Mouse (Mus musculus) left cerebral cortex, postnatal 14 days (tissue): ENCODE results near the gene Oaz3. TPM values are rescaled to one million over a fixed set of nuclear protein-coding genes. Genes with fewer than 3 reads are reported as not detected.
A peak's percentile ranks its signal among the peaks of the same experiment; 100 is the strongest.

Experiments
- DNase-seq, 2 experiments: peaks; one replicate each; pipeline ENCODE4 v3.0.0; 2021 to 2022; ENCODE audit warnings: low spot score in 2 of 2, mixed read lengths in 1 of 2
- intact Hi-C: fragments of 180-260 bp; cut with DNase I; formaldehyde crosslinking; loops from one replicate; pipeline ENCODE4 v1.15.1; 2025
- total RNA-seq, 2 experiments: library from RNA; stranded (reverse); gene quantifications; 2 replicates each; pipeline ENCODE4 v1.2.3; 2021

Oaz3 gene
- total RNA-seq, 2 experiments from 2014 or later, result not detected

DNA sequence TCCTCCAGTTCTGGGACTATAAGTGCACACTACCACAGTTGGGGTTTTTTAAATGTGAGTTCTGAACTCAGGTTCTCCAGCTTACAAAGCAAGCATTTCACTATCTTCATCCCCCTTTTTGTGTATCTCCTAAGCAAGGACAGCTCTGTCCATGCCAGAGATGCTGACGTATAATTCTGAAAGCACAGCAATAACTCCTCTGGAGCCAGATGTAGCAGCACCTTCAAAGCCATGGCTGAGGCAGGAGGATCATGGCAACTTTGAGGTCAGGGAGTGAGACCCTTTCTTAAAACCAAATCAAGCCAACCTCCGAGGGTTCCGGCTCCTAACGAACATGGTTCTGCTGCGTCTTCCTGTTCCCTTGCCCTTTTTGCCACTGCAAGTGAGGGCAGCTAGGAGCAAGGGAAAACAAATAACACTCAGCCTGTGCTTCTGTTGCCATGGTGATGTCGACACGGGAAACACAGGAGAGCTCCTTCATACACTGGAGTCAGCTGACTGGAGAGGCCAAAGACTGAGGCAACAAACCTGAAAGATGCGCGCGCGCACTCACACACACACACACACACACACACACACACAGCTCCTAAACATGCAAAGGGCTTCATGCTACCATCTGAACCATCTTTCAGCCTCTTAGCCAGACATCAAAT is 20.3 kb upstream of the Oaz3 start:
- DNase-seq, result no peak
- intact Hi-C loops, result no loop called here

DNA sequence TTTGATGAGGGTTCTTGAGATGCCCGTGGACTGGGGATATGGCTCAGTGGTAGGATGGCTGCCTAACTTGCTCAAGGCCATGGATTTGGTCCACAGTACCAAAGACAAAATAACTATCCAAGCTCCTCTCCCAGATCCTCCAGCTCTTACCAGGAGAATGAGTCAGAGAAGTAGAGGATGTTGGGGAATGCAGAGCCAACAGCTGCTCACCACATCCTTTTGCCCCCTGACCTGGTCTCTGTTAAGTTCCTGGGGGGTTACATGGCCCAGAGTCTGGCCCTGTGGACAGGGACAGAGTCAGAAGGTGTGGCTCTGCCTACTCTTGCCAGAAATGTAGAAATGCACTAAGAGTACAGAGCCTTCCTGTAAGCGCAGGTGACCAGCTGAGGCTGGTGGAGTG is 16.1 kb upstream of the Oaz3 start:
- DNase-seq, result no peak
- intact Hi-C loops, result loop anchor here (5.0 kb wide), 2 partner anchors 127 to 142 kb away; no protein-coding TSS in a partner anchor

DNA sequence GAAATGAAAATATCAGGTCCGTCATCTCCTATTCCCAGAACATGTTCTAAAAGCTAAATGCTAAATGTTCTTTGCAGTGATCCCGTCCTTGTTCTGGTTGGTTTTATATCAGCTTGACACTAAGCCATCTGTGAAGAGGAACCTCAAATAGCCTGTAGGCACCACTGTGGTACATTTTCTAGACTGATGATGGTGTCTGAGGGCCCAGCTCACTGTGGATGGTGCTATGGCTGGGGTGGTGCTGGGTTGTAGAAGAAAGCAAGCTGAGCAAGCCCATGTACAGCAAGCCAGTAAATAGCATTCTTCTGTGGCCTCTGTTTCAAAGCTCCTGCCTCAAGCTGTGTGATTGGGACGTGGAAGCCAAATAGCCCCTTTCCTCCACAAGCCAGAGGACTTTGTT is 13.3 kb upstream of the Oaz3 start:
- intact Hi-C loops, result loop anchor here (5.0 kb wide), 2 partner anchors 130 to 145 kb away; no protein-coding TSS in a partner anchor
- no peak for DNase-seq

DNA sequence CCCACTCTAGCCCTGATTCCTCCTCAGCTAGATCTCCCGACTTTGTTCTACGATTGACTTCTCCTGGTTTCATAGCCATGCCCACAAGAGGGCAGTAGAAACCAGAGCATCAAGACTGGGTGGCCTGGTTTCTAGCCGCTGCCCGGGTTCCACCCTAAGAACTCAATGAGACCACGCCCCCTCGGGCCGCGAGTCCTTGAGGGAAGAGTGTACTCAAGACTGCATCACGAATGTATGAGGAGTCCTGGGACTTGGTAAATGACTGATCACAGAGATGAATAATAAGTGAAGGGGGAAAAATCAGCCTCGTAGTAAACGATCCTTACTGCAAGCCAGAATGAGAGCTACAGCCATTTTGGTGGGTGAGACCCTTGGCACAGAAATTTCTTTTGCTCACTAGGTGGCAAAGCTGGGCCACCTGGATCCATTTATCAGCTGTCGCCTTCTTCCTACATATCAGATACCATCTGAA is 12.8 kb upstream of the Oaz3 start:
- peak; percentile 88 to 90 for DNase-seq

DNA sequence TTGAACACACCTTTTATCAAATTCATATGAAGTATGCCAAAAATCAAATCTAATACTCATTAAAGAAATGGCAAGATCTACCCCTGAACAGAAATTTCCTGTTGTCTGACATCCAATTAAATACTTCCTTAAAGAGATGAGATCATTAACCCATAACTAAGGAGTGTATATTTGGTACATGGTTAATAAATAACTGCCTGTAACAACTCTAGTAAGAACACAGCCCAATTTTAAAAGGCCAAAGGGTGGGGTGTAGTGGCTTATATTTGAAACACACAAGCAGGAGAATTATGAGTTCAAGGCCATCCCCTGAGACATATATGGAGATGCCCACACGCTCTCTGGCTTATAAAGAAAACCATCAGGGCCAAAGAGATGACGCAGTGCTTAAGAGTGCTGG is 5.7 kb upstream of the Oaz3 start:
- DNase-seq, result no peak
- intact Hi-C loops, result no loop called here

More for the DNA sequence above, 12.8 kb upstream of the Oaz3 start:
- intact Hi-C loops, result loop anchor here (1.0 to 5.0 kb wide), 3 partner anchors 46 to 146 kb away; no protein-coding TSS in a partner anchor

DNA sequence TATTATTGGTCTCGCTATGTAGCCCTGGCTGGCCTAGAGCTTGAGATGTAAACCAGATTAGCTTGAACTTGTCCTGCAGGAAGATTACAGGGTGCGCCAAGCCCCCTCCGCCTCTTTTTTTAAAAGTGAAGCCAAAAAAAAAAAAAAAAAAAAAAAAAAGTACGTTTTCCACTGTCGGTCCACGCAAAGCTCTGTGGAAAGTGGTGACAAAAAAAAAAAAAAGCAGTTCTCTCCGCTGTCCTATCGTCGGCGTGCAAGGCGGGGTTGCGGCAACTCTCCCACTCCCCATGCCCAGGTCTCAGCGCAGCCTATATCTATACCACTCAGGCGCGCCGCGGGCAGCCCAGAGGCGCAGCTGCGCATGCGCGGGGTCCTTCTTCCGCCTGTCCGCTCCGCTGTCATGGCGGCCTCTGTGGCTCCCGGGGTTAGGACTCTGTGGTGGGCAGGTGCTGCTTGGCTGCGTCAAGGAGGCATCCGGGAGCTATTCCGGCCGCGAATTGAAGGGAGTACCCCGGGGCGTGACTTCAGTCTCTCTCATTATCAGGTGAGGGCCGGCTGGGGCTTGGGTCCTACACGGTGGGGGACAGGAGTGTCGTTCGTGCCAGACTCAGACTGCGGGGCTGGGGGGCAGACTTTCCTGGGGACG is 641 bp downstream of the Oaz3 start, which contains the start of gene Mrpl9:
Mrpl9 (plus strand) TSS at position 368 of the 646 bp plus-strand sequence.
- intact Hi-C loops, result loop anchor here (5.0 kb wide), 1 partner anchor 76 kb away; no protein-coding TSS in a partner anchor
- DNase-seq, result peak; percentile 92 to 98

DNA sequence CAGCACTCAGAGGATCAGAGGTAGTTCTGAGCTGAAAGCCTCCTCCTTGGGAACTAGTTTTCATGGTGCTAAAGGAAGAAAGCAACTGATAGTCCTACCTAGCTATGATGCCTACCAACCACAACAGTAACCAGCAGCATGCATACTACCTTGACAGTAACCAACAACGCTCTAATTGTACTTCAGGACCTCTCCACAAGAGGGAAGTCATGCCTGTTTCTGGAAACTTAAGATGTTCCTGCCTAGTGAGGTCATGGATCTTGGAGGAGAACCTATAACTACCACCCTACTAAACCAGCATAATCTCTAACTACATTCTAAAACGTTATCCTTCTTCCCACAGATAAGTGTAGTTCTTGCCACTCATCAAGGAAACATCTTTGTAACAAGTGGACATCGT is 2.5 kb downstream of the Oaz3 start:
- intact Hi-C loops, result loop anchor here (5.0 kb wide), 1 partner anchor 74 kb away; no protein-coding TSS in a partner anchor
- peak in 1 of 2 experiments; percentile 56 for DNase-seq

DNA sequence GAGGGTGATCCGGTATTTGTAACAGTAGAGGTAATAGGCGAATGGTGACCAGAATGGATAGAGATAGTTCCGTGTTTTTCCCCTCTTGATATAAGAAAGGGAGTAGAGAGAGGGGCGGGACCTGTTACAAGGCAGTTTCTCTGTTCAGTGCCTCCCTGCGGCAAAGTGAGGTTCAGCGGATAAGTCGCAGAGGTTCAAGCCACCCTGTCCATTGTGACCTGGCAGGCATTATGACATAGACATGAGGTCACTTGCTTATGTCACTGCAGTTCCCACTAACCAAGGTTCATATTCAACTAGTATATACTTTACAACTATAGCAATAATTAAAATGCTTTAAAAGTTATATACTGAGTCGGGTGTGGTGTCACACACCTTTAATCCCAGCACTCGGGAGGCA is 7.3 kb downstream of the Oaz3 start:
- DNase-seq, result no peak
- intact Hi-C loops, result no loop called here

DNA sequence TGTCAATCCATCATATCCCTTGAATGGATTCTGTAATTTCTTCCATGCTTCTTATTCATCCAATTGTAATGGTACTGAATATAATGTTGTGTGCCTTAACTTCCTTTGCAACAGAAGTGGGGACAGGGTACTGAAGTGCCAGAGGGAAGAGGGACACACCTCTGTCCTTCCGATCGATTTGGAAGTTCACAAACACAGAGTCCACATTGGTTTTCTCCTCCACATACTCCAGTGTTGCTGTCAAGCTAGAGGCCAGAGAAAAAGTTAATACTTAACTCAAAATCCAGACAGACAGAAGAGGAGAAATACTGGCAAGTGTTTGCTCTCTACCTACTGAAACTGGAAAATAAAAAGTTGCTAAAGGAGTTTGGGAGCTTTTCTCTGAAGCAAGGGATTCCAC is 9.4 kb downstream of the Oaz3 start:
- no peak for DNase-seq
- intact Hi-C loops, result no loop called here

DNA sequence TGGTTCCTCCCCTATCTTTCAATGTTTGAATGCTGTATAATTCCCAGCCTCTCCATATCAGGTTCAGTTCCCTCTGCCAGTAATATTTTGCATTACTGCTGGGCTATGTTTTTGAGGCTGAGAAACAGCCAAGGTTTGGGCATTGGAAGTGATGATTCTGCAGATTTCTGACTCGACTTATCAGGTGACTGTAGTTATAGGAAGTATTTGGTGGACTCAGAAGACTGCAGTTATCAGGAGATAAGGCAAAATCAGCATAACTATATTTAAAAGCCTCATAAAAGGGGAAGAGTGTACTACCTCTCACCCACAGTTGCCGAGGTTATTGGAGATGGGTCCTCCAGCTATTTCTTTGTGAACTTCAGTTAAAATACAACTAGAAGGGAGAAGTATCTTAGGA is 12.7 kb downstream of the Oaz3 start:
- no peak for DNase-seq
- intact Hi-C loops, result no loop called here

DNA sequence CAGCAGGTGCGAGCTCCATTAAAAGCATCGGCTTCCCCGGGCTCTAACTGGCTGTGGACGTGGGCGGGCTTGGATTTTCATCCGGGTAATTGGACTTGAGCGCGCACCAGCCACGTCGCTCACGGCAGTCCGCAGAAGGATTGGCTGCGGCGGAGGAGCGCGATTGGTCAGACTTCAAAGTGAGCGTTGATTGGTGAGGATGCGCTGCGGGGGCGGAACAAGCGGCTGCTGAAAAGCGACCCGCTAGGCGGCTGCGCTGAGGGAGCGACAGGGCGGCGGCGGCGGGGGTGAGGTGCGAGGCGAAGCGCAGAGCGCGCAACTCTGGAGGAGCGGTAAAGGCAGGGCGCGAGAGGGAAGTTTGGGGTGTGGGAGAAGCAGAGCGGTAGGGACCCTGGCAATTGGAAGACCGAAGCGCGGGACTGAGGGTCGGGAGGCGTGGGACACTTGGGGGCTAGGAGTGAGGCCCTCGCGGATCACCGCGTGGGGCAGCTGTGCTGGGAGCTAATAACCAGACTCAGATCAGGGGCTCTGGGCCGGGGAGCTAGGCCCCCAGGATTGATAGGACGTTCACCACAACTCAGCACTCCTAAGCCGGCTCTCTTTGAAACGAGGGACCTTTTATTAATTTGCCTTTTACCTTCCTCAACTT is 30.6 kb downstream of the Oaz3 start, which contains the start of gene Tdrkh:
Tdrkh (plus strand) TSS at position 243 of the 649 bp plus-strand sequence.
- intact Hi-C loops, result loop anchor here (2.0 kb wide), 1 partner anchor 46 kb away; no protein-coding TSS in a partner anchor

DNA sequence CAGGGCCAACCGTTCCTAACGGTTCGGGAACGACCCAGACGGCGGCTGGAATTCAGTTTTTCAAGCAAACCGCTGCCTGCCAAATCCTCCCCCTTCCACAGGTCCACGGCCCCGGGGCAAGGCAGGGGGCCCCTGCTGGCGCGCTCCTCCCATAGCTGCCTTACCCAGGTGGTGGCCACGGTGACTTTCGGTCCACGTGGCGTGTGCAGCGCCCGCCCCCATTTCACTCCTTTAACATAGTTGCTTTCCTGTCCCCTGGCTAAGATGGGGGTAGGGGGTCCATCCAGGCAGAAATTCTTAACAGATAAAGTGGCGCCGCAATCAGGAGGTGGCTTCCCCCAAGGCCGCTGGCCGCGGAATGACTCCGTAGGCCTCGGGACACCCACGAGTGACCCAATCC is 31.2 kb downstream of the Oaz3 start:
- intact Hi-C loops, result loop anchor here (2.0 kb wide), 1 partner anchor 46 kb away; no protein-coding TSS in a partner anchor
- peak in 1 of 2 experiments; percentile 12 for DNase-seq

More for the DNA sequence above, 30.6 kb downstream of the Oaz3 start, which contains the start of gene Tdrkh:
- peak; percentile 99 for DNase-seq

DNA sequence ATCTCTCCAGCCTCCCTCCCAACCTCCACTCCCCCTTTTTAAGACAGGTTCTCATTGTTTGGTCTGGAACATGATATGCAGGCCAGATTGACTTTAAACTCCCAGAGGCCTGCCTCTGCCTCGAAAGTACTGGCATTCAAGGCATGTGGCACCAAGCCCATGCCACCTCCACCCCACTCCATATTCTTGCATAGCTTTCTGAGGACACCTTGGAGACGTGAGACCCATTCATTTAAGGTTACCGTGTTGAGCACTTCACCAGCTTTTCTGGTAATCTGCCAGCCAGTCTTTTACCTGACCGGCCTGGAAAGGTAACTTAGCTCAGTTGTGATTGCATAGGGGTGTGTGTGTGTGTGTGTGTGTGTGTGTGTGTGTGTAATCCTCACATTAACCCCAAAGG is 38.2 kb downstream of the Oaz3 start:
- intact Hi-C loops, result no loop called here
- DNase-seq, result no peak

DNA sequence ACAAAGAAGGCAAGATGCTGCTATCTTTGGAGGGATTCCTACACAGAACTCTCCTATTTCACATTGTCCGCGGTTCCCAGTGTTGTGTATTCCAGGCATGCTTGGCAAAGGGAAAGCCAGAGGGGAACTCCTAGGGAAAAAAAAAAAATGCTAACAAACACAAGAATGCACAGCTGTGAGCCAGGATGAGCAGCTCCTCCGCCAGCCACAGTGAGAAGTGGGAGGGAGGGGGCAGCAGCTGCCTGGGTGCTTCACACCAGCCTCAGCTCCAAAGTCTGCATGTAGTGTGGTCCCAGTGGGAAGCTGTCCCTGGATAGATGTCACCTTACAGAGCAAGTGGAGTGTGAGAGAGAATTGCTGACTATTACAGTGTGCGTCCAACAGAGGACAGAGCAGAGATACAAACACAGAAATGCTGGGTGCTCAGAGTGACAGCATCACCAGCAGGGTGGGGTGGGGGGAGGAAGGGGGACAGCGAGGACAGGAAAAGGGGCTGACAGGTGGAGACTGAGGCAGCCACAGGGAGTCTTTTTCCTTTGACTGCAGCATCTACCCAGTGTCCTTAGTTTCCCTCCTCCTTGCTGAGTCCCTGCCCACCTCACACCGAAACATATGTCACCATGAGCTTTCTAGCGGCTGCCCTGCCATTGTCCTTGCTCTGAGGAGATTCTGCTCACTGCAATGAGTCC is 39.2 kb downstream of the Oaz3 start:
- intact Hi-C loops, result no loop called here

DNA sequence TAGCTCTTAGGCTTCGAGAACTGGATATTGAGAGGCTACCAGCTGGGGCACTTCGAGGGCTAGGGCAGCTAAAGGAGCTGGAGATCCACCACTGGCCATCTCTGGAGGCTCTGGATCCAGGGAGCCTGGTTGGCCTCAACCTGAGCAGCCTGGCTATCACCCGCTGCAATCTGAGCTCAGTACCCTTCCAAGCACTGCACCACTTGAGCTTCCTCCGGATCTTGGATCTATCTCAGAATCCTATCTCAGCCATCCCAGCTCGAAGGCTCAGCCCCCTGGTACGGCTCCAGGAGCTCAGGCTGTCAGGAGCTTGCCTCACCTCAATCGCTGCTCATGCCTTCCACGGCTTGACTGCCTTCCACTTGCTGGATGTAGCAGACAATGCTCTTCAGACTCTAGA is 41.3 kb downstream of the Oaz3 start:
- no peak for DNase-seq
- intact Hi-C loops, result no loop called here

More for the DNA sequence above, 39.2 kb downstream of the Oaz3 start:
- peak; percentile 51 to 81 for DNase-seq

DNA sequence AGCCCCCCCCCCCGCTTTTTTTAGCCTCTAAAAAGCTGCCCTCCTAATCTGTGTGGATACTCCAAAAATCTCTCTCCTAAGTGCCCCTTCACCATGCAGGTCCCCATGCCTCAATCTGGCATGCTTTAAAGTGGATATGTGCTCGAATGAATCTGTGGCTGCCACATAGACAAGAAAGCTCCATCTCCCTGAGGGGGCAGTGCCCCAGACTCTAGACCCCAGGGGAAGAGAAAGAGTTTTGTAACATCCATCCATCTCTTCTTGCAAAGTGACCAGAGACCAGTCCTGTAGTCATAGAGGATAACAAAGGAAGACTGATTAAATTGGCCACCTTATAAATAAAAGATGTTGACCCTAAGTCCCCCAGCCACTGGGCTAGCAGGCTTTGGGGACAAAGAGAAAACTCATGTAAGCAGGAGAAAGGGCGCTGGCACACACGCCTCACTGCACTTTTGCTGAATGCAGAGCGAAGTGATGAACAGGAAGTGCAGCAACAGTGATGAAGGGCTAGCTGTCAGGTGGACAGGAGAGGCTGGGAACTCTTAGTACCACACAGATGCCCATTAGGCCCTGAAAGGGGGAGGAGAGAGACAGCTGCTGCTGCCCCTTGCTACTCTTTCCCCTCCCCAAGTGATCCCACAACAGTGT is 43.9 kb downstream of the Oaz3 start:
- intact Hi-C loops, result no loop called here
- DNase-seq, result no peak

DNA sequence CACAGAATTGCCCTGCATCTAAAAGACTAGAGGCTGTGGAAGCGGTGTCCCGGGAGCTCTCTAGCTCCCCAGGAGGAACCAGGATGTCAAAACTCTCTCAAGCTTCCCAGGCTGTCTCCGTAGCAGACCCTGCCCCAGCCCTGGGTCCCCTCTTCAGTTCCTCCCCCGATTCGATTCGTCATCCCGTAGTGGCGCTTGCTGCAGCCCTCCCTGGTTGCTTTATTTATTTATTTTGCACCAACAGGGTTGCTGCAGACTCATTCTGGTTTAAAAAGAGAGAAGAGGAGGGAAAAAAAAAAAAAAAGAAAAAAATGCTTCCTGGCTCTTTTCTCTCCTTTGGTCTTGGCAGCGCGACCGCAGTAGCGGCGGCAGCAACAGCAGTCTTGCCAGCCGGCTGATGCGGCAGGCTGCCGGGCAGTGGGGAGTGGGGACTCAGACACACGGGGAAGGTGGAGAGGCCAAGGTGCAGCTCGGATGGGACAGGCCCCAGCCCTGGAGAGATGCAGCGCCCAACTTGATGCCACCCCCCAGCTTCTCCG is 44.7 kb downstream of the Oaz3 start:
- intact Hi-C loops, result no loop called here
- DNase-seq, result peak in 1 of 2 experiments; percentile 53

DNA sequence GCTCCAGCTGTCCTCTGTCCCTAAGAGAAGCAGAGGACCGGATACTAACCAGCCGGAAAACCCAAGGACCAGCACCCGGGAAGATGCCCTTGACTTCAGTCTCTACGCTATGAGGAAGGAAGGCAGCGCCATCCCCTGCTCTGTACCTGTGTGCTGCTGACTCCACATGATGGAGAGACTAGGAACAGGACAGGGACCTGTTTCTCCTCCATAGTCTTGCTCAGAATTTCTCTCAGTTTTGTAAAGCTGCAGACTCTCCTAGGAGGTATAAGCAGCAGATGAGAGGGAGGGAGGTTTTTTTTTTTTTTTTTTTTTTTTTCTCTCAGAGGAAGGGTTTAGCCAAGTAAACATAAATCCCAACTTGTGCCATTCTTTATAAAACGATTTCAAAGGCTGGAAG is 45.5 kb downstream of the Oaz3 start, which contains the start of gene Lingo4:
Lingo4 (plus strand) TSS at position 301 of the 400 bp plus-strand sequence.
- intact Hi-C loops, result no loop called here
- no peak for DNase-seq
